Mouse (Mus musculus) spleen, adult 2 months (tissue): Measurements from ENCODE around the gene Uhrf1bp1.

ENCODE experiments used
- CTCF ChIP-seq: fragments of 200-500 bp; IDR thresholded peaks from 2 replicates; pipeline ENCODE4 v1.5.1; 2011; ENCODE audit warnings: mild to moderate bottlenecking, inconsistent platforms; ENCODE audit not compliant: insufficient read depth, insufficient read length, insufficient replicate concordance; ENCODE audit errors: extremely low read depth
- POLR2A ChIP-seq: fragments of 200-500 bp; IDR thresholded peaks from 2 replicates; pipeline ENCODE4 v1.6.1; 2011; ENCODE audit warnings: low read depth, low read length, inconsistent platforms

DNA sequence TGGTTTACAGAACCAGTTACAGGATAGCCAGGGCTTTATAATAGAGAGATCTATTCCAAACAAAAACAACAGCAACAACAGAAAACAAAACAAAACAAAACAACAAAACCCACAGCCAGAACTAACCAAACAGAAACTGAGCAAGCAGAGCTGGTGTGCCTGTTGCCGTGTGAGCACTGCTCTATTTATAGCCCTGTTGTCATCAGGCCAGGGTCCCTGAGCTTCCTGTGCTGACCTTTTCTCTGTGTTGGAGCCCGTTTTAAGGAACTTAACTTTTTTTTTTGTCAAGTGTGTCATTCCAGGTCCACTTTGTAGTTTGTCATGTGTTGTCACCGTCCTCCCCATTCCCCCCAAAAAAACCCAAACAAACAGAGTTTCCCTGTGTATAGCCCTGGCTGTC is 5.2 kb upstream of the Uhrf1bp1 start:
- TF ChIP-seq CTCF (no peak), POLR2A (no peak)
